ENCODE assay signal across 12 mouse cellular contexts in genomic region chr9:13466351-13466750, GRCm38 (mm10). TPM values are rescaled to one million over a fixed set of nuclear protein-coding genes. Genes with fewer than 3 reads are reported as not detected.
DNase-seq lines count a peak whose midpoint lies in the region; ATAC-seq and TF ChIP-seq lines count a peak whose summit lies in the region.
"Had no signal": no experiment of that assay in that cellular context is flagged by ENCODE, and none has a peak within 500 bp of the region (broad histone marks: within the 10 kb centered on the region; RNA-seq: fewer than 3 reads in every experiment).

No protein-coding gene starts in this region.

- H3K27me3 ChIP-seq in intestine, embryonic 16.5 days (replicated peaks; ENCODE audit: control insufficient read depth, insufficient read depth, low read length): no peaks in the 10 kb centered on the region
- H3K27me3 ChIP-seq in intestine, embryonic 15.5 days (replicated peaks): no peaks in the 10 kb centered on the region
- no peaks in the 10 kb centered on the region for H3K27me3 ChIP-seq in MEL (ENCODE audit: control insufficient read depth in 1 of 2, insufficient read depth in 2 of 2, low read length in 2 of 2)
- no peaks in the 10 kb centered on the region for H3K27me3 ChIP-seq in spleen, adult 2 months (ENCODE audit: control insufficient read depth, insufficient read depth, low read length)
- H3K27me3 ChIP-seq in hindbrain, embryonic 14.5 days (ENCODE audit: control insufficient read depth, insufficient read depth, low read length): no peaks in the 10 kb centered on the region
- H3K27me3 ChIP-seq: liver, embryonic 13.5 days; neural tube, embryonic 13.5 days had no signal

- H3K79me2 ChIP-seq in MEL (ENCODE audit: control insufficient read depth, insufficient read depth, low read length, poor library complexity): no peaks in the 10 kb centered on the region

- no peak overlapping the region for H3K4me2 ChIP-seq in intestine, embryonic 16.5 days (ENCODE audit: low read depth, low read length)
- H3K4me2 ChIP-seq in intestine, embryonic 15.5 days (replicated peaks): no peak overlapping the region
- no peak overlapping the region for H3K4me2 ChIP-seq in hindbrain, embryonic 14.5 days (replicated peaks)
- H3K4me2 ChIP-seq: neural tube, embryonic 13.5 days had no signal

- no peak for ATAC-seq in intestine, embryonic 16.5 days
- ATAC-seq in intestine, embryonic 15.5 days: no peak
- ATAC-seq in inflammation-experienced regulatory T-cells, adult 6 months: peak; percentile 92
- no peak for ATAC-seq in hindbrain, embryonic 14.5 days (ENCODE audit: low FRiP score)

- peaks cover 7% of the 10 kb centered on the region; the same call in 1 of the 2 replicates for H3K4me1 ChIP-seq in intestine, embryonic 16.5 days (ENCODE audit: control insufficient read depth, insufficient read depth, low read length)
- 0 out of 2 replicates have a peak, but pooled peaks cover 4% of the 10 kb centered on the region for H3K4me1 ChIP-seq in intestine, embryonic 15.5 days (replicated peaks)
- H3K4me1 ChIP-seq in MEL (ENCODE audit: control insufficient read depth in 1 of 2, insufficient read depth in 2 of 2, low read length in 2 of 2): no peaks in the 10 kb centered on the region
- H3K4me1 ChIP-seq in spleen, adult 2 months (ENCODE audit: control insufficient read depth, insufficient read depth, insufficient read length): peaks cover 38% of the 10 kb centered on the region
- no peaks in the 10 kb centered on the region; the same call in 1 of the 2 replicates for H3K4me1 ChIP-seq in hindbrain, embryonic 14.5 days (replicated peaks; ENCODE audit: control insufficient read depth, insufficient read depth, low read length)

- no peaks in the 10 kb centered on the region for H3K36me3 ChIP-seq in intestine, embryonic 16.5 days (ENCODE audit: control insufficient read depth, insufficient read depth, low read length)
- H3K36me3 ChIP-seq in intestine, embryonic 15.5 days: no peaks in the 10 kb centered on the region
- H3K36me3 ChIP-seq in MEL (ENCODE audit: control insufficient read depth in 1 of 2, insufficient read depth in 2 of 2, low read length in 2 of 2): no peaks in the 10 kb centered on the region
- no peaks in the 10 kb centered on the region for H3K36me3 ChIP-seq in spleen, adult 2 months (ENCODE audit: control insufficient read depth, insufficient read depth, low read length)
- no peaks in the 10 kb centered on the region for H3K36me3 ChIP-seq in hindbrain, embryonic 14.5 days (replicated peaks; ENCODE audit: control insufficient read depth, insufficient read depth)
- H3K36me3 ChIP-seq: liver, embryonic 13.5 days; neural tube, embryonic 13.5 days had no signal

- DNase-seq in MEL (ENCODE audit: low read depth, low spot score): peak; percentile 40
- DNase-seq in spleen, adult 2 months (ENCODE audit: low read depth in 1 of 2, low spot score in 2 of 2): peak; percentile 67 to 79
- no peak for DNase-seq in adrenal gland, postnatal 4 days (ENCODE audit: low spot score in 2 of 2)
- no peak for DNase-seq in testis, postnatal 10 days (ENCODE audit: low spot score)
- no peak for DNase-seq in hindbrain, embryonic 14.5 days (ENCODE audit: low spot score)
- DNase-seq: adrenal gland, postnatal 10 days; liver, embryonic 13.5 days had no signal

- H3K4me3 ChIP-seq in intestine, embryonic 16.5 days (ENCODE audit: low read length): no peak overlapping the region
- no peak overlapping the region for H3K4me3 ChIP-seq in intestine, embryonic 15.5 days (replicated peaks)
- H3K4me3 ChIP-seq in MEL (ENCODE audit: control insufficient read depth in 1 of 2, insufficient read depth in 1 of 2, low read depth in 2 of 2, low read length in 2 of 2): no peak overlapping the region
- peak overlapping the region; percentile 35; the same call in 1 of the 2 replicates for H3K4me3 ChIP-seq in spleen, adult 2 months (ENCODE audit: extremely low read depth, insufficient read depth, insufficient read length)
- no peak overlapping the region for H3K4me3 ChIP-seq in hindbrain, embryonic 14.5 days (replicated peaks; ENCODE audit: low read length)
- H3K4me3 ChIP-seq: liver, embryonic 13.5 days; neural tube, embryonic 13.5 days had no signal

- TF ChIP-seq EP300 in MEL (IDR thresholded peaks at IDR 0.05; ENCODE audit: low read depth in 1 of 2, low read length in 2 of 2): no peak

- H3K9me3 ChIP-seq in intestine, embryonic 16.5 days (ENCODE audit: control insufficient read depth, low read length): no peaks in the 10 kb centered on the region
- H3K9me3 ChIP-seq in intestine, embryonic 15.5 days: no peaks in the 10 kb centered on the region
- no peaks in the 10 kb centered on the region for H3K9me3 ChIP-seq in MEL (replicated peaks; ENCODE audit: insufficient read depth, low read length)
- no peaks in the 10 kb centered on the region for H3K9me3 ChIP-seq in hindbrain, embryonic 14.5 days (ENCODE audit: control insufficient read depth, low read length)
- H3K9me3 ChIP-seq: liver, embryonic 13.5 days; neural tube, embryonic 13.5 days had no signal

- TF ChIP-seq POLR2A in MEL (IDR thresholded peaks at IDR 0.05; ENCODE audit: control insufficient read depth in 1 of 2, insufficient read depth in 1 of 2, low read depth in 1 of 2, low read length in 2 of 2, poor library complexity in 1 of 2): no peak
- peak; percentile 39 for TF ChIP-seq POLR2A in spleen, adult 2 months (IDR thresholded peaks at IDR 0.05; ENCODE audit: low read depth, low read length)

- H3K27ac ChIP-seq in intestine, embryonic 16.5 days (ENCODE audit: low read length): peak overlapping the region; percentile 33; the same call in 1 of the 2 replicates
- no peak overlapping the region for H3K27ac ChIP-seq in intestine, embryonic 15.5 days
- no peak overlapping the region for H3K27ac ChIP-seq in MEL (ENCODE audit: control insufficient read depth, low read depth, low read length)
- peak overlapping the region; percentile 98 for H3K27ac ChIP-seq in spleen, adult 2 months (ENCODE audit: insufficient read depth, low read length)
- no peak overlapping the region for H3K27ac ChIP-seq in hindbrain, embryonic 14.5 days
- H3K27ac ChIP-seq: neural tube, embryonic 13.5 days had no signal

- TF ChIP-seq CTCF in MEL (IDR thresholded peaks at IDR 0.05 in 2 of 3, conservative IDR thresholded peaks at IDR 0.05 in 1 of 3; ENCODE audit: control insufficient read depth in 1 of 3, insufficient read depth in 1 of 3, low read depth in 2 of 3, low read length in 3 of 3, poor library complexity in 1 of 3, severe bottlenecking in 1 of 3): no peak
- no peak for TF ChIP-seq CTCF in spleen, adult 2 months (IDR thresholded peaks at IDR 0.05; ENCODE audit: extremely low read depth, insufficient read depth, insufficient read length, insufficient replicate concordance)

- WGBS in intestine, embryonic 16.5 days: 80% methylated on average over 4 of the region's 4 CpGs
- 82% methylated on average over 4 of the region's 4 CpGs for WGBS in intestine, embryonic 15.5 days
- 15% methylated on average over 4 of the region's 4 CpGs for WGBS in spleen, adult 2 months
- WGBS in hindbrain, embryonic 14.5 days: 89% methylated on average over 4 of the region's 4 CpGs

- no peak for TF ChIP-seq RAD21 in MEL (IDR thresholded peaks at IDR 0.05; ENCODE audit: low read depth, low read length)

- H3K9ac ChIP-seq in intestine, embryonic 16.5 days (ENCODE audit: low read depth, low read length): no peak overlapping the region
- H3K9ac ChIP-seq in intestine, embryonic 15.5 days: no peak overlapping the region
- H3K9ac ChIP-seq in MEL (ENCODE audit: control insufficient read depth, low read depth, low read length, poor library complexity, severe bottlenecking): no peak overlapping the region
- no peak overlapping the region for H3K9ac ChIP-seq in hindbrain, embryonic 14.5 days
- H3K9ac ChIP-seq: liver, embryonic 13.5 days; neural tube, embryonic 13.5 days had no signal

TF ChIP-seq in MEL, 35 proteins besides CTCF, POLR2A, EP300 and RAD21:
- no peak for TF ChIP-seq CHD2 (IDR thresholded peaks at IDR 0.05; ENCODE audit: low read length)
- no peak for TF ChIP-seq MEF2A (IDR thresholded peaks at IDR 0.05; ENCODE audit: extremely low read depth, insufficient replicate concordance, low read depth, low read length, poor library complexity, severe bottlenecking)
- no peak for TF ChIP-seq TCF12 (IDR thresholded peaks at IDR 0.05; ENCODE audit: low read depth, low read length)
- TF ChIP-seq GATA1 (IDR thresholded peaks at IDR 0.05; ENCODE audit: low read depth, low read length): peak; percentile 31; the same call in 1 of the 2 replicates
- no peak for TF ChIP-seq E2F4 (IDR thresholded peaks at IDR 0.05; ENCODE audit: borderline replicate concordance, low read depth, low read length)
- peak; percentile 76 for TF ChIP-seq TBP (IDR thresholded peaks at IDR 0.05; ENCODE audit: low read depth, low read length)

RNA-seq across cellular contexts. Expression of gene Gm17571, which starts 19.8 kb away (rescaled TPM):
- not detected in 2 replicates for polyA plus RNA-seq in intestine, embryonic 16.5 days (2015; fragmentation: Nextera tagmentation; extraction: Ambion mirVana)
- not detected in 2 replicates for polyA plus RNA-seq in intestine, embryonic 15.5 days (2015; fragmentation: Nextera tagmentation; extraction: Ambion mirVana)
- total RNA-seq in MEL (2012; rRNA removed): not detected in 2 replicates
- polyA plus RNA-seq in MEL (2012; ENCODE audit: insufficient read depth in 1 of 2, insufficient read length in 2 of 2, low read depth in 1 of 2, low replicate concordance in 2 of 2, missing spikeins in 1 of 2): not detected
- not detected for polyA plus RNA-seq in inflammation-experienced regulatory T-cells, adult 6 months (2017; shearing (Covaris generic))
- polyA plus RNA-seq in spleen, adult 2 months (2012; rRNA removed): not detected in 2 replicates
- total RNA-seq in adrenal gland, postnatal 4 days (2021): not detected
- polyA plus RNA-seq in hindbrain, embryonic 14.5 days (2014; fragmentation: Nextera tagmentation; extraction: Ambion mirVana): not detected in 2 replicates
- total RNA-seq: adrenal gland, postnatal 10 days had no signal
- polyA plus RNA-seq: intestine, embryonic 14.5 days; liver, embryonic 13.5 days; neural tube, embryonic 13.5 days had no signal

Comparison
In these comparisons a context has a peak if more than half of its experiments do, and no peak if none do; other contexts are left out.
1. H3K27ac ChIP-seq: peak in intestine, embryonic 16.5 days (single experiment) and spleen, adult 2 months (single experiment); none in intestine, embryonic 15.5 days (single experiment), MEL (single experiment) and hindbrain, embryonic 14.5 days (single experiment).
2. DNase-seq: peak in MEL (single experiment) and spleen, adult 2 months (2 of 2); none in adrenal gland, postnatal 4 days (0 of 2), testis, postnatal 10 days (single experiment) and hindbrain, embryonic 14.5 days (single experiment).